Comparison of ENCODE assay signal across 33 mouse cellular contexts in genomic region chr13:43415249-43415648, GRCm38 (mm10).
"Had no signal": no experiment of that assay in that cellular context is flagged by ENCODE, and none has a peak within 500 bp of the region (broad histone marks: within the 10 kb centered on the region; RNA-seq: fewer than 3 reads in every experiment).

No protein-coding gene starts in this region.

- H3K9ac ChIP-seq: heart, embryonic 12.5 days; heart, embryonic 13.5 days; heart, embryonic 15.5 days; hindbrain, embryonic 12.5 days; hindbrain, embryonic 13.5 days; hindbrain, embryonic 14.5 days; hindbrain, embryonic 15.5 days; intestine, embryonic 15.5 days; kidney, embryonic 15.5 days had no signal

- ATAC-seq: hindbrain, embryonic 16.5 days; hindbrain, postnatal 0 days; intestine, embryonic 15.5 days; intestine, embryonic 16.5 days; intestine, postnatal 0 days had no signal

- H3K9me3 ChIP-seq: heart, embryonic 12.5 days; heart, embryonic 13.5 days; heart, embryonic 15.5 days; hindbrain, embryonic 10.5 days; hindbrain, embryonic 12.5 days; hindbrain, embryonic 13.5 days; hindbrain, embryonic 15.5 days; intestine, embryonic 15.5 days; kidney, embryonic 15.5 days had no signal

- H3K4me3 ChIP-seq: heart, embryonic 12.5 days; heart, embryonic 13.5 days; heart, embryonic 15.5 days; hindbrain, embryonic 10.5 days; hindbrain, embryonic 12.5 days; hindbrain, embryonic 13.5 days; hindbrain, embryonic 15.5 days; intestine, embryonic 15.5 days; kidney, embryonic 15.5 days; layer of hippocampus, adult 2 months; left cerebral cortex, adult 2 months had no signal

- DNase-seq: heart, postnatal 10 days; heart, postnatal 14 days; heart, postnatal 36 days; heart, postnatal 4 days; kidney, adult 11 months; kidney, adult 18-20 months; kidney, adult 2 months; kidney, adult 8-10 months; kidney, adult 9 months; kidney, postnatal 10 days; kidney, postnatal 14 days; kidney, postnatal 25 days; kidney, postnatal 36 days; kidney, postnatal 4 days; layer of hippocampus, postnatal 36 days had no signal

- H3K27me3 ChIP-seq: heart, embryonic 12.5 days; heart, embryonic 13.5 days; heart, embryonic 15.5 days; hindbrain, embryonic 12.5 days; hindbrain, embryonic 13.5 days; hindbrain, embryonic 15.5 days; intestine, embryonic 15.5 days; kidney, embryonic 15.5 days had no signal

- H3K4me1 ChIP-seq: heart, embryonic 12.5 days; heart, embryonic 13.5 days; heart, embryonic 15.5 days; hindbrain, embryonic 10.5 days; hindbrain, embryonic 12.5 days; hindbrain, embryonic 13.5 days; hindbrain, embryonic 15.5 days; intestine, embryonic 15.5 days; kidney, embryonic 15.5 days had no signal

- H3K27ac ChIP-seq: heart, embryonic 13.5 days; heart, embryonic 15.5 days; hindbrain, embryonic 10.5 days; hindbrain, embryonic 12.5 days; hindbrain, embryonic 13.5 days; hindbrain, embryonic 14.5 days; hindbrain, embryonic 15.5 days; hindbrain, postnatal 0 days; intestine, embryonic 15.5 days; kidney, embryonic 15.5 days; kidney, postnatal 0 days; left cerebral cortex, adult 2 months had no signal

- H3K4me2 ChIP-seq: heart, embryonic 11.5 days; heart, embryonic 12.5 days; heart, embryonic 13.5 days; heart, embryonic 15.5 days; hindbrain, embryonic 12.5 days; hindbrain, embryonic 13.5 days; hindbrain, embryonic 14.5 days; hindbrain, embryonic 15.5 days; intestine, embryonic 15.5 days; kidney, embryonic 15.5 days had no signal
